Mouse (Mus musculus) urinary bladder, postnatal 36 days (tissue): ENCODE measurements around the gene Ddi2.
A peak's percentile ranks its signal among the peaks of the same experiment; 100 is the strongest.

Source experiments
- DNase-seq, 2 experiments: peaks; one replicate each; pipeline ENCODE4 v3.0.0; 2022; ENCODE audit warnings: low spot score in 2 of 2, mixed read lengths in 1 of 2

The Ddi2 gene

GRCm38 (mm10) chr4:141742381-141742780 lies 19.2 kb upstream of the Ddi2 start:
- DNase-seq: no peak

- DNase-seq: peak; percentile 61 to 75
These were observed 18.6 kb upstream of the Ddi2 start for GRCm38 (mm10) chr4:141741856-141742255.

GRCm38 (mm10) chr4:141738015-141738414 lies 14.8 kb upstream of the Ddi2 start:
- no peak for DNase-seq

- DNase-seq: no peak
These were observed 13.6 kb upstream of the Ddi2 start for GRCm38 (mm10) chr4:141736856-141737255.

GRCm38 (mm10) chr4:141735206-141735560 lies 12.0 kb upstream of the Ddi2 start:
- no peak for DNase-seq

GRCm38 (mm10) chr4:141734446-141735205 lies 11.4 kb upstream of the Ddi2 start:
- peak; percentile 80 to 88 for DNase-seq

GRCm38 (mm10) chr4:141731766-141732165 lies 8.5 kb upstream of the Ddi2 start:
- DNase-seq: no peak

- no peak for DNase-seq
These were observed 7.2 kb upstream of the Ddi2 start for GRCm38 (mm10) chr4:141730401-141730800.

DNA sequence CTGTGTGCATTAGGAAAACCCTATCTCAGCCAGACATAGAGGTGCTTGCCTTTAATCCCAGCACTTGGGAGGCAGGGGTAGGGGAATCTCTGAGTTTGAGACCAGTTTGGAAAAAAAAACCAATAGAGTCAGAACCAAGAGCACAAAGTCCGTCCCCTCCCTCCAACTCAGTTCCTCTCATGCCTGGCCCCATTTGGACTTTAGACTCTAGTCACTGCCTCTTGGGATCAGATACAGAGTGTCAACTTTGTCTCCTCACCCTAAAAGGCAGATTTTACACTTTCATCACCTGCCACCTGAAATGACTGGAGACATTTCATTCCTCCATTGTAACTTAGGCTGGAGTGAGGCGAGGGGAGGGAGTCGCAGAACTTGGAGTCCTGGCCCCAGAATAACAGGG lies 6.0 kb upstream of the Ddi2 start:
- no peak for DNase-seq

DNA sequence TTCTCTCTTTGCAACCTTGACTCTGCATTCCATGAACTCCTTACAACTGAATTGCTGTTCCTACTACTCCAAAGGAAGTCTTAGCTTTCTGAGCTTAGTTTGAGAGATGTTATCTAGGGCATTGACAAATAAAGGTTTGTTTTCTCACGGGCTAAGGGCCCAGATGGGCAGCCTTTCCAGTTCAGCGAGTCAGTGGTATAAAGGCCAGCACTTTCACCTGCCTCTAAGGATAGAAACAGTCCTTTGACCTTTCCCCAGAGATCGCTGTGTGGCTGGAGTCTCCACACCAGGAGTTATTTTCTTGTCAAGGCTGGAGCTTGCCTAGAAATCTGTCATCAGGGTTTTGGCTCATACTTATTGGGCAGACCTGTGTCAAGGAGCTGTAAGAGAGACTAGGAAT lies 2.5 kb upstream of the Ddi2 start:
- peak in 1 of 2 experiments; percentile 50 for DNase-seq

DNA sequence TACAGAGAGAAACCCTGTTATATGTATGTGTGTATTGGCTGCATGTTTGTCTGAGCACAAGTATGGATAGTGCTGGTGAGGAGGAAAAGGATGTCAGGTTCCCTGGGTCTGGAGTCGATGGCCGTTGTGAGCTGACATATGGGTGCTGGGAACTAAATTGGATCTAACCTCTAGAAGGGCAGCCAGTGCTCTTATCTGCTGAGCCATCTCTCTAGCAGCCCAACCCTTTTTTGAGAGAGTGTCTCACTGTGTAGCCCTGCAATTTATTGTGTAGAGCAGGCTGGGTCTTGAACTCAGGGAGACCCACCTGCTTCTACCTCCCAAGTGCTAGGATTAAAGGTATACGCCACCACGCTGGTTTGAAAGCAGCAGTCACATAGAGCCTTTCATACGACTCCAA lies 2.1 kb upstream of the Ddi2 start:
- DNase-seq: no peak

- no peak for DNase-seq
These were observed 1.4 kb upstream of the Ddi2 start for GRCm38 (mm10) chr4:141724594-141724993.

DNA sequence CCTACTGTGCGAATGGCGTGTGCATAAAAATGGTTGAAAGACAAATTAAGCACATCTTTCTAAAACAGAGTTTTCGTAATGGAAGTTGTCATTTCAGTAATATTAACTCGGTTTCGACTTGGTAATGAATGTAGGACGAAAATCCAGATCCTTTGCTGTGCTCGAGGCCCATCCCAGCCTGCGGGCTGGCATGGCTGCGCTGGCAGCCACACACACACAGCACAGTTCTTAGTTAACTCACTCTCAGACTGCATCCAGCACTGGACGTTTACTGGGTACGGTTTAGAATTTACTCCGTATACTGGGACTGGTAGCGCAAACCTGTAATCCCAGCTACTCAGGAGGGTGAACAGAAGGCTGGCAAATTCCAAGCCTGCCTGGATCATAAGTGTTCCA lies 452 bp upstream of the Ddi2 start:
- no peak for DNase-seq

- no peak for DNase-seq
These were observed 1.3 kb downstream of the Ddi2 start for GRCm38 (mm10) chr4:141721961-141722360.

GRCm38 (mm10) chr4:141720761-141721523 lies 2.3 kb downstream of the Ddi2 start:
- no peak for DNase-seq

GRCm38 (mm10) chr4:141719304-141719703 lies 3.9 kb downstream of the Ddi2 start:
- DNase-seq: no peak

- DNase-seq: no peak
These were observed 5.6 kb downstream of the Ddi2 start for GRCm38 (mm10) chr4:141717633-141718032.

DNA sequence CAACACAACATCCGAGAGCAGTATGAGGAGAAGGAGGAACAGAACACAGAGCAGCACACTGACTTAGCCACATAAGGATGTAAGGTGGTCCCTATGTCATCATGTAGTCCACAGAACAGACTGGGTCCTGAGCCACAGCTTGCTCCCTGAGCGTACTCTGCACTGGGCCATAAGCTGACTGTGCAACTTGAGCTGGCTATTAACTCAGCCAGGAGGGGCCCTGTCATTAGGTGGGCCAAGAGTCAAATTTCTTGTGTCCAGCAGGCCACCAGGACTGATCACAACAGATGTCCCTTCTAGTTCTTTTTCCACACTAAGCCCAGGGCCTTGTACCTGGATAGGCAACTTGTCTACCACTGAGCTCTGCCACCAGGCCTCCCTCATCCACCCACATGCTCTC lies 8.2 kb downstream of the Ddi2 start:
- DNase-seq: no peak

- no peak for DNase-seq
These were observed 9.5 kb downstream of the Ddi2 start for GRCm38 (mm10) chr4:141713598-141714142.

DNA sequence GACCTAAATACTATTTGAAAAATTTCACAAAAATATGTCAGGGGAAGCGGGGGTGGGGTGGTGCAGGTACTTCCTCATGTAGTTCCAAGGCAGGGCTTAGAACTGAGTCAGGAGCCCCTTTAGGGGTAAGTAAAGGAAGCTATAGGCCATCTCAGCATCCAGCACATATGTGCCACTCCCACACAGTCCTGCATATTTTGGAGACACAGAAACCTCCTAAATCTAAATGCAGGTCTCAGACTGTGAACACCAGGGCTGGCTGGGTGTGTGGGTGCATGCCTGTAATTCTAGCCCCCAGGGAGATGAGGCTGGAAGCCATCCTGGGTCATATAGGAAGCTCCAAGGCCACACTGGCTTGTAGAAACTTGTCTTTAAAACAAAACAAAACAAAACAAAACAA lies 12.0 kb downstream of the Ddi2 start:
- no peak for DNase-seq

- no peak for DNase-seq
These were observed 14.2 kb downstream of the Ddi2 start for GRCm38 (mm10) chr4:141708971-141709370.

DNA sequence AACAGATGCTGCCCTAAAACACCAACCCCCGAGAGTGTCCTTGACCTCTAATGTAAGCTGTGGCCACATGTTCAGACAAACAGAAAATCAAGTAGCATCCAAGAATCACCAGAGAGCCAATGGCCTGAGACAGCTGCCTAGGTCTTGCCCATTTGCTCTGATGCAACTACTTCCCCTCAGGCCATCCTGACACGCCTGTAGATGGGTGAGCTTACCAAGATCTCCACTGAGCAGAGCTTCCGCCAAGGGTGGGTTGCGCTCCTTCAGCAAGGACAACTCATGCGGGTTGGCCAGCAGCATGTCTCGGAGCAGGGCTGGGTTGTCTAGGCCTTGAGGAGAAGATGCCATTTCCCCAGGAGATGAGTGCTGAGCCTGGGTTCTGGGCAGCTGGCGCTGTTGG lies 15.2 kb downstream of the Ddi2 start:
- no peak for DNase-seq

DNA sequence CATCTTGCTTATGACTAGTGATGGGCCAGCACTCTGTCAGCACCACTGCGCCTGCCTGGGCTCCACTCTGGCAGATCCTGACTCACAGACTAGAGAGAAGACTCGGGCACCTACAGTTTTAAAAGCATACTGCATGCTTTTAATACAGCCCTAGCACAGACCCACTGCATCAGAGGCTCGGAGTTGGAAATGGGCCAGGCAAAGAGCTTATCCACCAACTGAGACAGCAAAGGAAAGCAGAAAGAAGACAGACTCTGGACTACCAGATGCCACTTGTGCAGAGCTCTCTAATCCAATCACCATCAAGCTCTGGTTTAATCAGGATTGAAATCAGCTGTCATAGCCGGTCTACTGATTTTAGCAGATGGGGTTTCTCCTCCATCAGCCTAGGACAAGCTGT lies 17.9 kb downstream of the Ddi2 start:
- DNase-seq: no peak
